Comparison of ENCODE assay signal across 8 mouse cellular contexts in genomic region chr19:32030430-32030829, GRCm38 (mm10).
DNase-seq lines count a peak whose midpoint lies in the region; ATAC-seq and TF ChIP-seq lines count a peak whose summit lies in the region.

No protein-coding gene starts in this region.

- DNase-seq in gastrocnemius, adult 18-20 months (ENCODE audit: low spot score): peak; percentile 50
- DNase-seq in gastrocnemius, postnatal 36 days: no peak
- peak; percentile 16 to 49 for DNase-seq in spleen, adult 2 months (ENCODE audit: low read depth in 1 of 2, low spot score in 2 of 2)
- DNase-seq in spleen, adult 12 weeks (ENCODE audit: low spot score): no peak
- peak; percentile 70 to 73 for DNase-seq in cerebellum, postnatal 14 days
- DNase-seq in lung, postnatal 10 days: peak; percentile 64
- peak; percentile 30 to 44 for DNase-seq in spleen, postnatal 36 days (ENCODE audit: low spot score in 2 of 2)

- H3K27ac ChIP-seq in spleen, adult 2 months (ENCODE audit: insufficient read depth, low read length): no peak overlapping the region
- no peak overlapping the region for H3K27ac ChIP-seq in hindbrain, embryonic 12.5 days

- no peaks in the 10 kb centered on the region for H3K36me3 ChIP-seq in spleen, adult 2 months (ENCODE audit: control insufficient read depth, insufficient read depth, low read length)
- H3K36me3 ChIP-seq in hindbrain, embryonic 12.5 days: no peaks in the 10 kb centered on the region

- H3K4me3 ChIP-seq in spleen, adult 2 months (ENCODE audit: extremely low read depth, insufficient read depth, insufficient read length): no peak overlapping the region
- H3K4me3 ChIP-seq in hindbrain, embryonic 12.5 days: no peak overlapping the region

- WGBS in spleen, adult 2 months: 8% methylated on average over 1 of the region's 1 CpGs
- 9% methylated on average over 1 of the region's 1 CpGs for WGBS in hindbrain, embryonic 12.5 days

- H3K4me2 ChIP-seq in hindbrain, embryonic 12.5 days (replicated peaks): no peak overlapping the region

- intact Hi-C loops in gastrocnemius, postnatal 36 days (cut with DNase I): no loop called here

- no peak overlapping the region for H3K9ac ChIP-seq in hindbrain, embryonic 12.5 days

- no peak for TF ChIP-seq POLR2A in spleen, adult 2 months (IDR thresholded peaks at IDR 0.05; ENCODE audit: low read depth, low read length)

- TF ChIP-seq CTCF in spleen, adult 2 months (IDR thresholded peaks at IDR 0.05; ENCODE audit: extremely low read depth, insufficient read depth, insufficient read length, insufficient replicate concordance): no peak

- no peaks in the 10 kb centered on the region for H3K27me3 ChIP-seq in spleen, adult 2 months (ENCODE audit: control insufficient read depth, insufficient read depth, low read length)
- H3K27me3 ChIP-seq in hindbrain, embryonic 12.5 days: no peaks in the 10 kb centered on the region

- no peaks in the 10 kb centered on the region for H3K4me1 ChIP-seq in spleen, adult 2 months (ENCODE audit: control insufficient read depth, insufficient read depth, insufficient read length)
- H3K4me1 ChIP-seq in hindbrain, embryonic 12.5 days: no peaks in the 10 kb centered on the region

- H3K9me3 ChIP-seq in hindbrain, embryonic 12.5 days (replicated peaks): no peaks in the 10 kb centered on the region

- ATAC-seq in hindbrain, embryonic 12.5 days (ENCODE audit: low FRiP score): peak; percentile 38; the same call in 1 of the 2 replicates

Comparison
In these comparisons a context has a peak if more than half of its experiments do, and no peak if none do; other contexts are left out.
1. DNase-seq: peak in gastrocnemius, adult 18-20 months (single experiment), spleen, adult 2 months (2 of 2), cerebellum, postnatal 14 days (2 of 2), lung, postnatal 10 days (single experiment) and spleen, postnatal 36 days (2 of 2); none in gastrocnemius, postnatal 36 days (0 of 2) and spleen, adult 12 weeks (single experiment).